In the genomic region with DNA sequence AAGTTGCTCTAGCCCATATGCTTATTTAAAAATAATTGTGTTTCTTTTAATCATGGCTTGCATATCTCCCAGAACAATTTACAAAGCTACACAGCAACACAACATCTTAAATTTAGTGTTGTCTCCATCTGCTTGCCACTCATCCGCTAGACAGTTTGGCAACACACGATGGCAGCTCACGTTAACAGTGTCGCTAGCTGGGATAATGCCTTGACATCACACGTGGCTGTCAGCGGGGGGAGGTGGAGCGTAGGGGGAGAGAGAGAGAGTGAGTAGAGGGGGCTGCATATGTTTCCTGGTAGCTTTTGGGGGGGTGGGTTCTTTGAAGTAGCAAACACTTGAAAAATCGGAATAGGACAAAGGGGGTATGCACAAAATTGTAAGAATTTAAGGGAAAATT, we compare ENCODE assay signal across 28 mouse cellular contexts.
A peak's percentile ranks its signal among the peaks of the same experiment; 100 is the strongest.
DNase-seq lines count a peak whose midpoint lies in the region; ATAC-seq and TF ChIP-seq lines count a peak whose summit lies in the region.
"Had no signal": no experiment of that assay in that cellular context is flagged by ENCODE, and none has a peak within 500 bp of the region (broad histone marks: within the 10 kb centered on the region; RNA-seq: fewer than 3 reads in every experiment).

No protein-coding gene starts in this region.

- 0 out of 2 replicates have a peak, but pooled peaks cover 3% of the 10 kb centered on the region for H3K4me1 ChIP-seq in hindbrain, postnatal 0 days (ENCODE audit: insufficient read depth, low read length)
- H3K4me1 ChIP-seq in hindbrain, embryonic 13.5 days (replicated peaks) = peaks cover 32% of the 10 kb centered on the region
- peaks cover 17% of the 10 kb centered on the region for H3K4me1 ChIP-seq in midbrain, embryonic 14.5 days (ENCODE audit: control insufficient read depth, insufficient read depth, low read length)
- H3K4me1 ChIP-seq in midbrain, embryonic 15.5 days = peaks cover 28% of the 10 kb centered on the region
- H3K4me1 ChIP-seq in forebrain, embryonic 15.5 days = peaks cover 58% of the 10 kb centered on the region
- H3K4me1 ChIP-seq: liver, embryonic 12.5 days; stomach, embryonic 15.5 days had no signal

- no peak overlapping the region for H3K4me2 ChIP-seq in hindbrain, postnatal 0 days (ENCODE audit: low read depth, low read length)
- H3K4me2 ChIP-seq in hindbrain, embryonic 13.5 days = no peak overlapping the region
- H3K4me2 ChIP-seq in midbrain, embryonic 14.5 days (ENCODE audit: low read length) = no peak overlapping the region
- H3K4me2 ChIP-seq in midbrain, embryonic 15.5 days = no peak overlapping the region; the same call in 1 of the 2 replicates
- H3K4me2 ChIP-seq in forebrain, embryonic 15.5 days (replicated peaks) = peak overlapping the region; percentile 24
- H3K4me2 ChIP-seq: heart, embryonic 11.5 days; intestine, embryonic 15.5 days; liver, embryonic 12.5 days; neural tube, embryonic 13.5 days; stomach, embryonic 15.5 days had no signal

- H3K9ac ChIP-seq in hindbrain, postnatal 0 days (replicated peaks; ENCODE audit: low read length) = no peak overlapping the region
- H3K9ac ChIP-seq in hindbrain, embryonic 13.5 days = no peak overlapping the region
- H3K9ac ChIP-seq in midbrain, embryonic 14.5 days (replicated peaks; ENCODE audit: low read length) = no peak overlapping the region
- no peak overlapping the region for H3K9ac ChIP-seq in midbrain, embryonic 15.5 days
- no peak overlapping the region for H3K9ac ChIP-seq in forebrain, embryonic 15.5 days (replicated peaks)
- H3K9ac ChIP-seq: intestine, embryonic 15.5 days; liver, embryonic 12.5 days; liver, postnatal 0 days; stomach, embryonic 15.5 days had no signal

- no peak overlapping the region for H3K27ac ChIP-seq in hindbrain, postnatal 0 days
- H3K27ac ChIP-seq in hindbrain, embryonic 13.5 days = no peak overlapping the region
- no peak overlapping the region for H3K27ac ChIP-seq in midbrain, embryonic 14.5 days (replicated peaks; ENCODE audit: low read depth, low read length)
- H3K27ac ChIP-seq in midbrain, embryonic 15.5 days = no peak overlapping the region
- H3K27ac ChIP-seq in forebrain, embryonic 15.5 days (replicated peaks) = peak overlapping the region; percentile 82
- H3K27ac ChIP-seq: gastrocnemius, adult 2 months; intestine, embryonic 15.5 days; kidney, postnatal 0 days; liver, embryonic 12.5 days; macrophage; neural tube, embryonic 13.5 days; stomach, embryonic 15.5 days had no signal

- WGBS in hindbrain, postnatal 0 days = 26% methylated on average over 8 of the region's 8 CpGs
- WGBS in hindbrain, embryonic 13.5 days = 38% methylated on average over 8 of the region's 8 CpGs
- 29% methylated on average over 8 of the region's 8 CpGs for WGBS in midbrain, embryonic 14.5 days
- 32% methylated on average over 8 of the region's 8 CpGs for WGBS in midbrain, embryonic 15.5 days
- WGBS in forebrain, embryonic 15.5 days = 16% methylated on average over 8 of the region's 8 CpGs

- TF ChIP-seq CTCF in hindbrain, postnatal 0 days (IDR thresholded peaks at IDR 0.05; ENCODE audit: low read depth) = no peak

- no peaks in the 10 kb centered on the region for H3K9me3 ChIP-seq in hindbrain, postnatal 0 days (ENCODE audit: low read length)
- H3K9me3 ChIP-seq in hindbrain, embryonic 13.5 days = no peaks in the 10 kb centered on the region
- H3K9me3 ChIP-seq in midbrain, embryonic 14.5 days (ENCODE audit: control insufficient read depth, low read length) = no peaks in the 10 kb centered on the region
- H3K9me3 ChIP-seq in midbrain, embryonic 15.5 days = no peaks in the 10 kb centered on the region
- no peaks in the 10 kb centered on the region for H3K9me3 ChIP-seq in forebrain, embryonic 15.5 days
- H3K9me3 ChIP-seq: intestine, embryonic 15.5 days; liver, embryonic 12.5 days; neural tube, embryonic 13.5 days; stomach, embryonic 15.5 days had no signal

- no peak for ATAC-seq in hindbrain, postnatal 0 days
- no peak for ATAC-seq in hindbrain, embryonic 13.5 days (ENCODE audit: low FRiP score)
- ATAC-seq in midbrain, embryonic 14.5 days (ENCODE audit: low FRiP score, low TSS enrichment) = no peak
- no peak for ATAC-seq in midbrain, embryonic 15.5 days (replicated peaks)
- peak; percentile 80 for ATAC-seq in forebrain, embryonic 15.5 days (replicated peaks)
- ATAC-seq: hindbrain, embryonic 16.5 days; intestine, embryonic 15.5 days; liver, embryonic 12.5 days; liver, postnatal 0 days; lung, postnatal 0 days had no signal

- H3K27me3 ChIP-seq in hindbrain, postnatal 0 days (ENCODE audit: insufficient read depth, low read length) = no peaks in the 10 kb centered on the region
- no peaks in the 10 kb centered on the region for H3K27me3 ChIP-seq in hindbrain, embryonic 13.5 days
- H3K27me3 ChIP-seq in midbrain, embryonic 14.5 days (ENCODE audit: control insufficient read depth, insufficient read depth, low read length) = no peaks in the 10 kb centered on the region
- no peaks in the 10 kb centered on the region for H3K27me3 ChIP-seq in midbrain, embryonic 15.5 days (replicated peaks)
- no peaks in the 10 kb centered on the region for H3K27me3 ChIP-seq in forebrain, embryonic 15.5 days
- H3K27me3 ChIP-seq: intestine, embryonic 15.5 days; liver, embryonic 12.5 days; neural tube, embryonic 13.5 days; stomach, embryonic 15.5 days had no signal

- peak; percentile 55 for DNase-seq in hindbrain, postnatal 0 days (ENCODE audit: low spot score)
- peak; percentile 70 for DNase-seq in midbrain, embryonic 14.5 days
- DNase-seq in kidney, adult 8-10 months = no peak
- DNase-seq: adrenal gland, postnatal 25 days; B cell, adult 2 months; cerebellum, adult 18-20 months; cerebellum, postnatal 25 days; gastrocnemius, adult 2 months; gastrocnemius, postnatal 36 days; heart, adult 18-20 months; heart, postnatal 4 days; kidney, adult 2 months; kidney, postnatal 4 days; layer of hippocampus, postnatal 36 days; left cerebral cortex, postnatal 4 days; liver, postnatal 0 days had no signal

- no peak overlapping the region for H3K4me3 ChIP-seq in hindbrain, postnatal 0 days (ENCODE audit: low read length)
- no peak overlapping the region for H3K4me3 ChIP-seq in hindbrain, embryonic 13.5 days
- H3K4me3 ChIP-seq in midbrain, embryonic 14.5 days (replicated peaks; ENCODE audit: low read depth, low read length) = no peak overlapping the region
- no peak overlapping the region for H3K4me3 ChIP-seq in midbrain, embryonic 15.5 days
- H3K4me3 ChIP-seq in forebrain, embryonic 15.5 days = no peak overlapping the region
- H3K4me3 ChIP-seq: gastrocnemius, adult 2 months; intestine, embryonic 15.5 days; liver, embryonic 12.5 days; neural tube, embryonic 13.5 days; stomach, embryonic 15.5 days had no signal

- H3K36me3 ChIP-seq in hindbrain, postnatal 0 days (ENCODE audit: insufficient read depth, low read length) = no peaks in the 10 kb centered on the region
- peaks cover 2% of the 10 kb centered on the region; the same call in 1 of the 2 replicates for H3K36me3 ChIP-seq in hindbrain, embryonic 13.5 days
- no peaks in the 10 kb centered on the region for H3K36me3 ChIP-seq in midbrain, embryonic 14.5 days (ENCODE audit: control insufficient read depth, insufficient read depth, low read length)
- H3K36me3 ChIP-seq in midbrain, embryonic 15.5 days (replicated peaks) = no peaks in the 10 kb centered on the region
- no peaks in the 10 kb centered on the region for H3K36me3 ChIP-seq in forebrain, embryonic 15.5 days

Comparison
In these comparisons a context has a peak if more than half of its experiments do, and no peak if none do; other contexts are left out.
1. DNase-seq: peak in hindbrain, postnatal 0 days (single experiment) and midbrain, embryonic 14.5 days (single experiment); none in kidney, adult 8-10 months (0 of 2).